Comparison of ENCODE assay signal across 16 mouse cellular contexts in the genomic region with DNA sequence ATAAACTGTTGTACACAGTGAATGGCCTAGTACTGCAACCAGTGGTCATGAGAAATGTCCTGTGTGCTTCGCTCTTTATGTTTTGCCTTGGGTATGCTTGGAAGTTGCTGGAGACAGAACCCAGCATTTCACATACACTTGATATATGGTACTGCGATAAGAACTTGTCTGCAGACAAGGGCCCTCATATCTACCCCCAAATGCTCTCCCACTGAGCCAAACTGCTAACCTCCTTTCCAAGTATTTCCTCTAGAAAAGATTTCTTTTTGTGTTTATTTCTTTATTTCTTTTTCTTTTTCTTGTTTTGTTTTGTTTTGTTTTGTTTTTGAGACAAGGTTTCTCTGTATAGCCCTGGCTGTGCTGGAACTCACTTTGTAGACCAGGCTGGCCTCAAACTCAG.
"Had no signal": no experiment of that assay in that cellular context is flagged by ENCODE, and none has a peak within 500 bp of the region (broad histone marks: within the 10 kb centered on the region; RNA-seq: fewer than 3 reads in every experiment).

No protein-coding gene starts in this region.

- H3K4me3 ChIP-seq: neural tube, embryonic 13.5 days; neural tube, embryonic 15.5 days; stomach, embryonic 15.5 days had no signal

- H3K27me3 ChIP-seq: neural tube, embryonic 13.5 days; neural tube, embryonic 15.5 days; stomach, embryonic 15.5 days had no signal

- DNase-seq: retina, postnatal 1 day; right cerebral cortex, adult 18-20 months; right cerebral cortex, postnatal 14 days; right cerebral cortex, postnatal 25 days; right cerebral cortex, postnatal 4 days; spleen, adult 18-20 months; thymus, adult 18-20 months; thymus, adult 2 months; thymus, postnatal 14 days; thymus, postnatal 25 days; thymus, postnatal 36 days; thymus, postnatal 4 days had no signal

- H3K27ac ChIP-seq: neural tube, embryonic 13.5 days; neural tube, embryonic 15.5 days; stomach, embryonic 15.5 days; stomach, postnatal 0 days had no signal

- H3K9me3 ChIP-seq: neural tube, embryonic 13.5 days; neural tube, embryonic 15.5 days; stomach, embryonic 15.5 days had no signal

- H3K9ac ChIP-seq: neural tube, embryonic 13.5 days; neural tube, embryonic 15.5 days; stomach, embryonic 15.5 days had no signal

- H3K36me3 ChIP-seq: neural tube, embryonic 13.5 days; neural tube, embryonic 15.5 days; stomach, embryonic 15.5 days had no signal
